8 mouse cellular contexts compared by ENCODE assay signal in genomic region chr11:20249296-20250110, GRCm38 (mm10). TPM values are rescaled to one million over a fixed set of nuclear protein-coding genes. Genes with fewer than 3 reads are reported as not detected.
DNase-seq lines count a peak whose midpoint lies in the region; ATAC-seq lines count a peak whose summit lies in the region.

Gene Cep68, minus strand, starts transcription at chr11:20249429.

- ATAC-seq in inflammation-experienced regulatory T-cells, adult 6 months, result peak; percentile 92
- peak; percentile 97 for ATAC-seq in megakaryocyte-erythroid progenitor cell, adult 5-6 weeks (replicated peaks; ENCODE audit: low FRiP score, low TSS enrichment, poor library complexity, severe bottlenecking)

- DNase-seq in adrenal gland, adult (ENCODE audit: inconsistent age in 2 of 2, low spot score in 1 of 2), result peak; percentile 97 to 98
- peak; percentile 96 for DNase-seq in embryo, embryonic 10.5 days (ENCODE audit: low spot score)
- DNase-seq in gastrocnemius, postnatal 14 days, result peak; percentile 96
- DNase-seq in left cerebral cortex, postnatal 10 days (ENCODE audit: extremely low spot score in 1 of 2, low spot score in 2 of 2), result peak; percentile 96 to 98
- DNase-seq in right cerebral cortex, postnatal 25 days, result peak; percentile 95
- peak; percentile 94 to 95 for DNase-seq in urinary bladder, postnatal 4 days (ENCODE audit: low spot score in 2 of 2)

- intact Hi-C loops in gastrocnemius, postnatal 14 days (cut with DNase I; ENCODE audit: low total_unique reads), result loop anchor here (10.0 kb wide), 1 partner anchor 125 kb away; no protein-coding TSS in a partner anchor
- intact Hi-C loops in left cerebral cortex, postnatal 10 days (cut with DNase I), result loop anchor here (5.0 kb wide), 1 partner anchor 117 kb away; no protein-coding TSS in a partner anchor

RNA-seq across cellular contexts. Expression of gene Cep68, which starts in this region (rescaled TPM):
- total RNA-seq in gastrocnemius, postnatal 14 days (2021), result 10 to 100 TPM; 23.8 to 24.4 TPM
- polyA plus RNA-seq in inflammation-experienced regulatory T-cells, adult 6 months (2017; shearing (Covaris generic)), result 10 to 100 TPM in 2 of 3 experiments, 1 to 10 TPM in 1; 9.9 to 15.0 (median 10.6) TPM
- 10 to 100 TPM; 32.0 to 32.7 TPM for total RNA-seq in left cerebral cortex, postnatal 10 days (2021)
- total RNA-seq in megakaryocyte-erythroid progenitor cell, adult 5-6 weeks (2014; fragmentation: Nextera tagmentation), result 22.6 and 22.7 TPM in 2 replicates
- total RNA-seq in megakaryocyte-erythroid progenitor cell, adult 5-6 weeks (2017), result 24.9 and 25.7 TPM in 2 replicates

Comparison
In these comparisons a context has a peak if more than half of its experiments do, and no peak if none do; other contexts are left out.
1. Peak in every context shown above with its lines: DNase-seq and ATAC-seq.